Mouse (Mus musculus): ENCODE measurements around the gene Glul.

GRCm38 (mm10) chr1:153921642-153922041, 21.9 kb downstream of the Glul start:
- TF ChIP-seq CTCF (IDR thresholded peaks at IDR 0.05; ENCODE audit: low read depth) (no peak), EP300 (IDR thresholded peaks at IDR 0.05; ENCODE audit: low read depth) (no peak)
